Mouse (Mus musculus): Measurements from ENCODE around the gene Ap2a1. TPM values are rescaled to one million over a fixed set of nuclear protein-coding genes. Genes with fewer than 3 reads are reported as not detected.

The Ap2a1 gene
- polyA plus RNA-seq (2012; rRNA removed): 216 and 229 TPM in 2 replicates

- TF ChIP-seq POLR2A (IDR thresholded peaks at IDR 0.05; ENCODE audit: borderline replicate concordance, insufficient read depth, low read length): peak; percentile 80; the same call in 1 of the 2 replicates
- TF ChIP-seq CTCF (IDR thresholded peaks at IDR 0.05; ENCODE audit: borderline replicate concordance, insufficient read depth, low read depth, low read length): no peak
- Histone ChIP-seq H3K4me1 (ENCODE audit: control insufficient read depth, insufficient read depth, low read length) (peaks cover 10% of the 10 kb centered on the region), H3K4me3 (replicated peaks; ENCODE audit: insufficient read depth, low read depth, low read length) (peak within 1 kb of the TSS; percentile 76), H3K27me3 (ENCODE audit: control insufficient read depth, insufficient read depth, low read length) (no peaks in the 10 kb centered on the region), H3K27ac (ENCODE audit: insufficient read depth, low read length) (peak within 1 kb of the TSS; percentile 67)
- peak; percentile 99 to 100 for DNase-seq
- under 1% methylated on average over 84 of the region's 84 CpGs for WGBS
These were observed at the start of gene Ap2a1 for GRCm38 (mm10) chr7:44929204-44930151. TSS of gene Ap2a1 (minus strand) at chr7:44929496.

- Histone ChIP-seq H3K4me3 (replicated peaks; ENCODE audit: insufficient read depth, low read depth, low read length) (no peak overlapping the region), H3K27ac (ENCODE audit: insufficient read depth, low read length) (no peak overlapping the region), H3K27me3 (ENCODE audit: control insufficient read depth, insufficient read depth, low read length) (no peaks in the 10 kb centered on the region), H3K4me1 (ENCODE audit: control insufficient read depth, insufficient read depth, low read length) (peaks cover 6% of the 10 kb centered on the region; the same call in 1 of the 2 replicates)
- TF ChIP-seq CTCF (IDR thresholded peaks at IDR 0.05; ENCODE audit: borderline replicate concordance, insufficient read depth, low read depth, low read length) (no peak), POLR2A (IDR thresholded peaks at IDR 0.05; ENCODE audit: borderline replicate concordance, insufficient read depth, low read length) (no peak)
- no peak for DNase-seq
- 87% methylated on average over 3 of the region's 3 CpGs for WGBS
These were observed 49.0 kb upstream of the Ap2a1 start for GRCm38 (mm10) chr7:44978300-44978699.

- WGBS: 12% methylated on average over 6 of the region's 6 CpGs
- Histone ChIP-seq H3K27ac (ENCODE audit: insufficient read depth, low read length) (peak overlapping the region; percentile 37), H3K27me3 (ENCODE audit: control insufficient read depth, insufficient read depth, low read length) (no peaks in the 10 kb centered on the region), H3K4me1 (ENCODE audit: control insufficient read depth, insufficient read depth, low read length) (peaks cover 16% of the 10 kb centered on the region), H3K4me3 (replicated peaks; ENCODE audit: insufficient read depth, low read depth, low read length) (peak overlapping the region; percentile 80)
- no peak for TF ChIP-seq CTCF (IDR thresholded peaks at IDR 0.05; ENCODE audit: borderline replicate concordance, insufficient read depth, low read depth, low read length)
- no peak for TF ChIP-seq POLR2A (IDR thresholded peaks at IDR 0.05; ENCODE audit: borderline replicate concordance, insufficient read depth, low read length)
- DNase-seq: peak in 1 of 2 experiments; percentile 38
These were observed 45.8 kb upstream of the Ap2a1 start for GRCm38 (mm10) chr7:44975117-44975419.

GRCm38 (mm10) chr7:44974383-44975116 is 45.3 kb upstream of the Ap2a1 start, which contains the start of gene Cpt1c:
TSS of gene Cpt1c (minus strand) at chr7:44974851.
- Histone ChIP-seq H3K27ac (ENCODE audit: insufficient read depth, low read length) (peak within 1 kb of the TSS; percentile 89), H3K4me3 (replicated peaks; ENCODE audit: insufficient read depth, low read depth, low read length) (peak within 1 kb of the TSS; percentile 80), H3K27me3 (ENCODE audit: control insufficient read depth, insufficient read depth, low read length) (no peaks in the 10 kb centered on the region), H3K4me1 (ENCODE audit: control insufficient read depth, insufficient read depth, low read length) (peaks cover 16% of the 10 kb centered on the region)
- peak; percentile 91 to 92 for DNase-seq
- no peak for TF ChIP-seq CTCF (IDR thresholded peaks at IDR 0.05; ENCODE audit: borderline replicate concordance, insufficient read depth, low read depth, low read length)
- peak; percentile 82; the same call in 1 of the 2 replicates for TF ChIP-seq POLR2A (IDR thresholded peaks at IDR 0.05; ENCODE audit: borderline replicate concordance, insufficient read depth, low read length)
- WGBS: under 1% methylated on average over 22 of the region's 22 CpGs

- H3K27ac ChIP-seq (ENCODE audit: insufficient read depth, low read length): peak overlapping the region; percentile 89
- WGBS: 4% methylated on average over 14 of the region's 14 CpGs
- peak in 1 of 2 experiments; percentile 53 for DNase-seq
- peaks cover 16% of the 10 kb centered on the region for H3K4me1 ChIP-seq (ENCODE audit: control insufficient read depth, insufficient read depth, low read length)
- H3K4me3 ChIP-seq (replicated peaks; ENCODE audit: insufficient read depth, low read depth, low read length): peak overlapping the region; percentile 80
- H3K27me3 ChIP-seq (ENCODE audit: control insufficient read depth, insufficient read depth, low read length): no peaks in the 10 kb centered on the region
- peak; percentile 35; the same call in 1 of the 2 replicates for TF ChIP-seq POLR2A (IDR thresholded peaks at IDR 0.05; ENCODE audit: borderline replicate concordance, insufficient read depth, low read length)
- no peak for TF ChIP-seq CTCF (IDR thresholded peaks at IDR 0.05; ENCODE audit: borderline replicate concordance, insufficient read depth, low read depth, low read length)
These were observed 44.3 kb upstream of the Ap2a1 start for GRCm38 (mm10) chr7:44973415-44974130.

GRCm38 (mm10) chr7:44971142-44971541 is 41.8 kb upstream of the Ap2a1 start:
- no peak for DNase-seq
- Histone ChIP-seq H3K27ac (ENCODE audit: insufficient read depth, low read length) (no peak overlapping the region), H3K4me3 (replicated peaks; ENCODE audit: insufficient read depth, low read depth, low read length) (no peak overlapping the region), H3K27me3 (ENCODE audit: control insufficient read depth, insufficient read depth, low read length) (no peaks in the 10 kb centered on the region), H3K4me1 (ENCODE audit: control insufficient read depth, insufficient read depth, low read length) (peaks cover 16% of the 10 kb centered on the region)
- WGBS: 66% methylated on average over 7 of the region's 7 CpGs
- TF ChIP-seq POLR2A (IDR thresholded peaks at IDR 0.05; ENCODE audit: borderline replicate concordance, insufficient read depth, low read length) (no peak), CTCF (IDR thresholded peaks at IDR 0.05; ENCODE audit: borderline replicate concordance, insufficient read depth, low read depth, low read length) (no peak)

- no peak overlapping the region for H3K27ac ChIP-seq (ENCODE audit: insufficient read depth, low read length)
- 4% methylated on average over 36 of the region's 36 CpGs for WGBS
- H3K27me3 ChIP-seq (ENCODE audit: control insufficient read depth, insufficient read depth, low read length): no peaks in the 10 kb centered on the region
- peaks cover 15% of the 10 kb centered on the region for H3K4me1 ChIP-seq (ENCODE audit: control insufficient read depth, insufficient read depth, low read length)
- peak overlapping the region; percentile 44 for H3K4me3 ChIP-seq (replicated peaks; ENCODE audit: insufficient read depth, low read depth, low read length)
- TF ChIP-seq POLR2A (IDR thresholded peaks at IDR 0.05; ENCODE audit: borderline replicate concordance, insufficient read depth, low read length) (no peak), CTCF (IDR thresholded peaks at IDR 0.05; ENCODE audit: borderline replicate concordance, insufficient read depth, low read depth, low read length) (no peak)
- DNase-seq: peak; percentile 79 to 87
These were observed 41.0 kb upstream of the Ap2a1 start for GRCm38 (mm10) chr7:44970231-44970691.
